Mouse (Mus musculus) hindbrain, embryonic 15.5 days (tissue): ENCODE results near the gene Trcg1. TPM values are rescaled to one million over a fixed set of nuclear protein-coding genes. Genes with fewer than 3 reads are reported as not detected.

Source experiments
- ATAC-seq: fragments of 200-750 bp; cut with Nextera tagmentation; 2 replicates; pipeline ENCODE4 v1.8.0; 2017; ENCODE audit warnings: low read depth, moderate number of reproducible peaks, moderate TSS enrichment; ENCODE audit not compliant: low FRiP score
- H3K27ac ChIP-seq: fragments of 300-500 bp; sonication (generic); replicated peaks from 2 replicates; pipeline ENCODE4 v1.5.1; 2015; ENCODE audit warnings: mild to moderate bottlenecking, inconsistent platforms
- H3K27me3 ChIP-seq: fragments of 300-500 bp; sonication (generic); 2 replicates; pipeline ENCODE4 v1.6.1; 2015; ENCODE audit warnings: control low read depth, inconsistent platforms
- H3K36me3 ChIP-seq: fragments of 300-500 bp; sonication (generic); 2 replicates; pipeline ENCODE4 v1.6.1; 2015; ENCODE audit warnings: control low read depth, inconsistent platforms
- H3K4me1 ChIP-seq: fragments of 300-500 bp; sonication (generic); replicated peaks from 2 replicates; pipeline ENCODE4 v1.6.1; 2015; ENCODE audit warnings: control low read depth, inconsistent platforms
- H3K4me2 ChIP-seq: fragments of 300-500 bp; sonication (generic); 2 replicates; pipeline ENCODE4 v1.6.1; 2015; ENCODE audit warnings: moderate library complexity, mild to moderate bottlenecking, inconsistent platforms
- H3K4me3 ChIP-seq: fragments of 300-500 bp; sonication (generic); 2 replicates; pipeline ENCODE4 v1.5.1; 2015; ENCODE audit warnings: mild to moderate bottlenecking, inconsistent platforms
- H3K9ac ChIP-seq: fragments of 300-500 bp; sonication (generic); 2 replicates; pipeline ENCODE4 v1.6.1; 2015; ENCODE audit warnings: inconsistent platforms
- H3K9me3 ChIP-seq: fragments of 300-500 bp; sonication (generic); 2 replicates; pipeline ENCODE4 v1.6.1; 2016; ENCODE audit warnings: control low read depth, inconsistent platforms
- WGBS: fragments of 180-500 bp; shearing (Covaris S2); methylation state at CpG from one replicate; pipeline ENCODE4 v1.1.7; 2015; 5-methylcytosine and 5-hydroxymethylcytosine counted together
- polyA plus RNA-seq: library from polyadenylated mRNA; unstranded; fragments of >200 nt; fragmentation: Nextera tagmentation; extraction: Ambion mirVana; gene quantifications from 2 replicates; pipeline ENCODE4 v1.2.1, GENCODE M21; 2015

The Trcg1 gene
- polyA plus RNA-seq, 1 experiment from 2014 or later = not detected

DNA sequence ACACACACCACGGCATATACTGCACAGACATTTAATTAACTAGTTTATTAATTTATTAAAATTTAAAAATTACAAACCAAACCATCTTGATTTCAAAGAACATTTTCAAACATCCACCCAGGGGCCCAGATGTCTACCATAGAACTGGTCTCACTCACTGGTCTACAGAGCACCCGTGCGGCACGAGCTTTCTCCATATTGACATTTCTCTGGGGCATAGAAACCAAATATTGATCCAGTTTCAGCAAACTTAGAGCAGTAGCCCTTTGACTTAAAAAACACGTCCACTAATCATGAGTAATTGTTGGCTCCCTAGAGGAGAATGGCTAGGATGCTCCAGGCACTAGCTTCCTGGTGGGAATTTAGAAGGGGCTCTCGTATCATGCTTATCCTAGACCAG lies 50.8 kb downstream of the Trcg1 start:
- H3K27ac ChIP-seq = no peak overlapping the region
- ATAC-seq = no peak
- no peaks in the 10 kb centered on the region for H3K36me3 ChIP-seq
- H3K4me1 ChIP-seq = no peaks in the 10 kb centered on the region
- H3K4me3 ChIP-seq = no peak overlapping the region
- H3K9me3 ChIP-seq = no peaks in the 10 kb centered on the region
- H3K9ac ChIP-seq = no peak overlapping the region
- no peaks in the 10 kb centered on the region for H3K27me3 ChIP-seq
- 89% methylated on average over 6 of the region's 6 CpGs for WGBS
- H3K4me2 ChIP-seq = no peak overlapping the region

DNA sequence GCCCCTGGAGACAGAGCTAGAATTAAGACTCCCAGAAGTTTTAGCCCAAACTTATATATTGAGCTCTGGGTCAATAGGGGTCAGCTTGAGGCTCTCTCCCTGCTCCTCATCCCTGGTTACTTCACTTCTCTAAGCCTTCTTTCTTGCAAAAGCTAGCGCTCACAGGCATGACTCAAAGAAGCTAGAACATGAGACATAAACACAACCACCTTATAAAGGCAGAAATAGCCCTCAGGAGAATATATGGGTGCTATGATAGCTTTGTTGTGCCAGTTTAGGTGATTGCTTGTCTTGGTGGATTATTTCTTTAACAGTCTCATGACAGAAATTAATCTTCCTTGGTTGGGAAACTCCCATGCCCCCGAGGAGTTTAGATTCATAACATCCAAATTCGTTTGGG lies 58.5 kb downstream of the Trcg1 start:
- 84% methylated on average over 3 of the region's 3 CpGs for WGBS

DNA sequence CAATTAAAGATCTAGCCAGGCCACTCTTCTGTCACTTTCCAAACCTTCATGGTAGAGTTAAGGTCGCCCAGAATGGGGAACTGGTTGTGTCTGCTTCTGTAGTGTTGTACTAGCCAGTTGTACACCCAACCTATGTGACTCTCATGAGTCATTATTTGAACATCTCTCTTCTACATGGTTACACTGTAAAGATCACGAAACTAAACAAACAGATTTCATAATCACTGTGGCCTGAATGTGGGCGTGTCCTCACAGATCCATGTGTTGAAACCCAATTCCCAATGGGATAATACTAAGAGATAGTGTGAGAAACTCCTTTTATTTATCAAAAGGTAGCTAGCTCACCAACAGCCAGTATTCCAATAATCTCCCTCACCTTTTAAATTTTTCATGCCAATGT lies 59.3 kb downstream of the Trcg1 start:
- Histone ChIP-seq H3K36me3 (no peaks in the 10 kb centered on the region), H3K27ac (no peak overlapping the region), H3K9me3 (0 out of 2 replicates have a peak, but pooled peaks cover 5% of the 10 kb centered on the region), H3K27me3 (no peaks in the 10 kb centered on the region), H3K4me1 (no peaks in the 10 kb centered on the region), H3K4me2 (no peak overlapping the region), H3K4me3 (no peak overlapping the region), H3K9ac (no peak overlapping the region)
- WGBS = 86% methylated on average over 3 of the region's 3 CpGs
- no peak for ATAC-seq

More for the DNA sequence above, 58.5 kb downstream of the Trcg1 start:
- Histone ChIP-seq H3K27ac (no peak overlapping the region), H3K4me2 (no peak overlapping the region), H3K9me3 (0 out of 2 replicates have a peak, but pooled peaks cover 5% of the 10 kb centered on the region), H3K27me3 (no peaks in the 10 kb centered on the region), H3K4me3 (no peak overlapping the region), H3K36me3 (no peaks in the 10 kb centered on the region), H3K4me1 (no peaks in the 10 kb centered on the region), H3K9ac (no peak overlapping the region)
- no peak for ATAC-seq

DNA sequence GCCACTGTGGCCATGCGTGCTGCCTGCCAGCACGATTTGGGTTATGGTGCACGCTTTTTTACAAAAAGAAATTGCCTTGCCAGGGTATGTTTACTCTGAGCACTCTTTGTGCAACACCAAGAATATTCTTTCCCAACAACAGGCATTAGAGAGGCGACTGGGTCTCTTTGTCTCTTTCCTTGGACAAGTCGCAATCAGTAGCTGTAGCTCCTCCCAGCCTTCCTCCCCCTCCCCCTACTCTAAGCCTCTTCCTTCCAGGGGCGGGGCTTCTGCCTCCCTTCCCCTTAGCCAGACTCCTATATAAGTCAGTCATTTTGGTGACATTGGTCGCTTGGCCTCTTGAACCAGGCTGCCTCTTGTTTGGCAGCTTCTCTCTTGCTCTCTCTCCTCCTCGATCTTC lies 59.9 kb downstream of the Trcg1 start:
- 62% methylated on average over 8 of the region's 8 CpGs for whole genome bisulfite sequencing
- Histone ChIP-seq H3K4me1 (no peaks in the 10 kb centered on the region), H3K4me3 (no peak overlapping the region), H3K36me3 (no peaks in the 10 kb centered on the region), H3K27ac (no peak overlapping the region), H3K9ac (no peak overlapping the region), H3K4me2 (no peak overlapping the region), H3K27me3 (no peaks in the 10 kb centered on the region), H3K9me3 (0 out of 2 replicates have a peak, but pooled peaks cover 5% of the 10 kb centered on the region)
- no peak for ATAC-seq

DNA sequence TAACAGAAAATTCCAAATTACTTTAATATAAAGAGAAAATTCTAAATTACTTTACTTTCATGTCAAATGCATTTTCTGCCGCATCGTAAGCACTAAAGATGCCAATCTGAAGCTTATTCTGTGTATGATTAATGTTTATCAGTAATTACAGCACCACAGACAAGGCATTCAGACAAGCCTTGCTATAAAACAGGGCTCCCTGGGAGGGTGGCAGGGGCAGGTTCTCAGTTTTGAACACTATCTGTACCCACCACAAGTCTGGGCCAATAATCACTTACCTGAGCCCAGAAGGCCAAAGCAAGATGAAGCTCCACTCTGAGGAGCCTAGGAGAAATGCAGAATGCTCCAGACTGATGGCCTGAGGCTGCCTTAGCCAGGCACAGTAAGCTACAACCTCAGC lies 61.6 kb downstream of the Trcg1 start:
- Histone ChIP-seq H3K27me3 (no peaks in the 10 kb centered on the region), H3K4me1 (no peaks in the 10 kb centered on the region), H3K4me3 (no peak overlapping the region), H3K36me3 (no peaks in the 10 kb centered on the region), H3K4me2 (no peak overlapping the region), H3K27ac (no peak overlapping the region), H3K9ac (no peak overlapping the region), H3K9me3 (no peaks in the 10 kb centered on the region)
- 93% methylated on average over 2 of the region's 2 CpGs for WGBS
- no peak for ATAC-seq

Other genes with a start within 250 kb of the Trcg1 start
- 25.4 and 30.1 TPM in 2 replicates for gene Ptpn9, start 241.6 kb upstream of the Trcg1 start, polyA plus RNA-seq
- 22.5 and 23.2 TPM in 2 replicates for gene Sin3a, start 164.5 kb upstream of the Trcg1 start, polyA plus RNA-seq
- gene Man2c1, start 105.9 kb upstream of the Trcg1 start, polyA plus RNA-seq = 94.9 and 108 TPM in 2 replicates
- gene Neil1, start 88.3 kb upstream of the Trcg1 start, polyA plus RNA-seq = 9.1 and 9.9 TPM in 2 replicates
- 170 and 192 TPM in 2 replicates for gene Commd4, start 78.2 kb upstream of the Trcg1 start, polyA plus RNA-seq
- 4.8 and 4.9 TPM in 2 replicates for gene 1700017B05Rik, start 26.1 kb downstream of the Trcg1 start, polyA plus RNA-seq
- gene Ppcdc, start 203.6 kb downstream of the Trcg1 start, polyA plus RNA-seq = 20.3 and 21.3 TPM in 2 replicates
- gene Scamp5, start 231.5 kb downstream of the Trcg1 start, polyA plus RNA-seq = 134 and 139 TPM in 2 replicates